Mouse (Mus musculus) C2C12 (cell line): ENCODE measurements around the gene Nanos2.

Experiments used
- CTCF ChIP-seq: IDR thresholded peaks from one replicate; pipeline ENCODE4 v1.5.1; 2011; ENCODE audit not compliant: control insufficient read depth, insufficient read depth, insufficient read length
- MYOD1 ChIP-seq: IDR thresholded peaks from one replicate; pipeline ENCODE4 v1.6.1; 2011; ENCODE audit warnings: low read depth; ENCODE audit not compliant: control insufficient read depth, insufficient read length

- TF ChIP-seq CTCF (no peak), MYOD1 (no peak)
Observed at GRCm38 (mm10) chr7:19002115-19002514, 14.9 kb downstream of the Nanos2 start.
